Mouse (Mus musculus) intestine, postnatal 0 days (tissue): ENCODE measurements around the gene Cdkn1b. TPM values are rescaled to one million over a fixed set of nuclear protein-coding genes. Genes with fewer than 3 reads are reported as not detected.
A peak's percentile ranks its signal among the peaks of the same experiment; 100 is the strongest.

Experiments used
- ATAC-seq: fragments of 200-750 bp; cut with Nextera tagmentation; 2 replicates; pipeline ENCODE4 v1.8.0; 2017; ENCODE audit warnings: mild to moderate bottlenecking, moderate TSS enrichment, moderate library complexity
- H3K27ac ChIP-seq: fragments of 300-500 bp; sonication (generic); 2 replicates; pipeline ENCODE4 v1.5.1; 2014; ENCODE audit warnings: mild to moderate bottlenecking, low read depth, low read length, moderate library complexity
- H3K27me3 ChIP-seq: fragments of 300-500 bp; sonication (generic); replicated peaks from 2 replicates; pipeline ENCODE4 v1.6.1; 2014; ENCODE audit warnings: low read length, mixed read lengths; ENCODE audit not compliant: control insufficient read depth, insufficient read depth
- H3K36me3 ChIP-seq: fragments of 300-500 bp; sonication (generic); 2 replicates; pipeline ENCODE4 v1.6.1; 2014; ENCODE audit warnings: mild to moderate bottlenecking, moderate library complexity; ENCODE audit not compliant: control insufficient read depth, insufficient read depth
- H3K4me1 ChIP-seq: fragments of 300-500 bp; sonication (generic); replicated peaks from 2 replicates; pipeline ENCODE4 v1.6.1; 2014; ENCODE audit warnings: antibody characterized with exemption, low read length, mixed read lengths; ENCODE audit not compliant: control insufficient read depth, insufficient read depth
- H3K4me2 ChIP-seq: fragments of 300-500 bp; sonication (generic); replicated peaks from 2 replicates; pipeline ENCODE4 v1.6.1; 2014; ENCODE audit warnings: low read depth, mild to moderate bottlenecking, moderate library complexity
- H3K4me3 ChIP-seq: fragments of 300-500 bp; sonication (generic); 2 replicates; pipeline ENCODE4 v1.5.1; 2014; ENCODE audit warnings: low read depth, low read length
- H3K9ac ChIP-seq: fragments of 300-500 bp; sonication (generic); 2 replicates; pipeline ENCODE4 v1.6.1; 2014; ENCODE audit warnings: mild to moderate bottlenecking, low read depth, low read length
- H3K9me3 ChIP-seq: fragments of 300-500 bp; sonication (generic); 2 replicates; pipeline ENCODE4 v1.6.1; 2016; ENCODE audit warnings: mixed run types; ENCODE audit not compliant: control insufficient read depth
- CTCF ChIP-seq: sonication (generic); IDR thresholded peaks from 2 replicates; pipeline ENCODE4 v1.5.1; 2016; ENCODE audit warnings: low read depth, mild to moderate bottlenecking, control low read depth, antibody characterized with exemption, moderate library complexity
- WGBS: fragments of 180-500 bp; shearing (Covaris S2); extraction: QIAGEN DNeasy Blood & Tissue Kit; methylation state at CpG from one replicate; pipeline ENCODE4 v1.1.7; 2014; 5-methylcytosine and 5-hydroxymethylcytosine counted together
- polyA plus RNA-seq: library from polyadenylated mRNA; unstranded; fragments of >200 nt; fragmentation: Nextera tagmentation; extraction: Ambion mirVana; gene quantifications from 2 replicates; pipeline ENCODE4 v1.2.1, GENCODE M21; 2015

Cdkn1b gene
- polyA plus RNA-seq, 1 experiment from 2014 or later: 14.8 TPM

GRCm38 (mm10) chr6:134898095-134898965 lies 21.9 kb upstream of the Cdkn1b start, which contains the start of gene Gpr19:
Gene Gpr19 (minus strand): TSS chr6:134898578.
- H3K27me3 ChIP-seq: no peaks in the 10 kb centered on the region
- H3K4me2 ChIP-seq: peak within 1 kb of the TSS; percentile 73
- H3K36me3 ChIP-seq: no peaks in the 10 kb centered on the region
- TF ChIP-seq CTCF: peak; percentile 54
- peak; percentile 96 for ATAC-seq
- H3K9me3 ChIP-seq: no peaks in the 10 kb centered on the region
- H3K4me3 ChIP-seq: peak within 1 kb of the TSS; percentile 43
- H3K27ac ChIP-seq: peak within 1 kb of the TSS; percentile 97
- peak within 1 kb of the TSS; percentile 60 for H3K9ac ChIP-seq
- WGBS: under 1% methylated on average over 51 of the region's 51 CpGs
- H3K4me1 ChIP-seq: peaks cover 4% of the 10 kb centered on the region

GRCm38 (mm10) chr6:134903368-134903767 lies 16.8 kb upstream of the Cdkn1b start:
- Histone ChIP-seq H3K9me3 (no peaks in the 10 kb centered on the region), H3K9ac (no peak overlapping the region), H3K27me3 (no peaks in the 10 kb centered on the region), H3K27ac (no peak overlapping the region), H3K4me1 (peaks cover 4% of the 10 kb centered on the region; the same call in 1 of the 2 replicates), H3K4me2 (no peak overlapping the region), H3K36me3 (no peaks in the 10 kb centered on the region), H3K4me3 (no peak overlapping the region)
- TF ChIP-seq CTCF: no peak
- no peak for ATAC-seq
- 76% methylated on average over 4 of the region's 4 CpGs for WGBS

- Histone ChIP-seq H3K4me1 (peaks cover 4% of the 10 kb centered on the region; the same call in 1 of the 2 replicates), H3K27ac (no peak overlapping the region), H3K9ac (no peak overlapping the region), H3K27me3 (no peaks in the 10 kb centered on the region), H3K36me3 (no peaks in the 10 kb centered on the region), H3K9me3 (no peaks in the 10 kb centered on the region), H3K4me3 (no peak overlapping the region), H3K4me2 (no peak overlapping the region)
- WGBS: 83% methylated on average over 10 of the region's 10 CpGs
- no peak for TF ChIP-seq CTCF
- no peak for ATAC-seq
Observed at GRCm38 (mm10) chr6:134903891-134904884, 16.0 kb upstream of the Cdkn1b start.

GRCm38 (mm10) chr6:134905811-134906210 lies 14.4 kb upstream of the Cdkn1b start:
- no peaks in the 10 kb centered on the region for H3K9me3 ChIP-seq
- no peak overlapping the region for H3K4me2 ChIP-seq
- H3K27me3 ChIP-seq: no peaks in the 10 kb centered on the region
- peaks cover 4% of the 10 kb centered on the region; the same call in 1 of the 2 replicates for H3K4me1 ChIP-seq
- no peak overlapping the region for H3K27ac ChIP-seq
- 88% methylated on average over 1 of the region's 1 CpGs for WGBS
- no peak for ATAC-seq
- no peak for TF ChIP-seq CTCF
- H3K36me3 ChIP-seq: no peaks in the 10 kb centered on the region
- no peak overlapping the region for H3K4me3 ChIP-seq
- H3K9ac ChIP-seq: no peak overlapping the region

GRCm38 (mm10) chr6:134914523-134914922 lies 5.7 kb upstream of the Cdkn1b start:
- Histone ChIP-seq H3K4me1 (0 out of 2 replicates have a peak, but pooled peaks cover 4% of the 10 kb centered on the region), H3K27ac (no peak overlapping the region), H3K36me3 (no peaks in the 10 kb centered on the region), H3K9me3 (no peaks in the 10 kb centered on the region), H3K27me3 (no peaks in the 10 kb centered on the region), H3K4me3 (no peak overlapping the region), H3K4me2 (no peak overlapping the region), H3K9ac (no peak overlapping the region)
- peak; percentile 75 for ATAC-seq
- WGBS: 60% methylated on average over 5 of the region's 5 CpGs
- no peak for TF ChIP-seq CTCF
